Mouse (Mus musculus): ENCODE results near the gene Shroom2.
A peak's percentile ranks its signal among the peaks of the same experiment; 100 is the strongest.
"Not testable (repeated sequence)": the region's sequence is repeated elsewhere in the genome, so short reads cannot be mapped to it uniquely, and the experiment has no call there.

The Shroom2 gene

DNA sequence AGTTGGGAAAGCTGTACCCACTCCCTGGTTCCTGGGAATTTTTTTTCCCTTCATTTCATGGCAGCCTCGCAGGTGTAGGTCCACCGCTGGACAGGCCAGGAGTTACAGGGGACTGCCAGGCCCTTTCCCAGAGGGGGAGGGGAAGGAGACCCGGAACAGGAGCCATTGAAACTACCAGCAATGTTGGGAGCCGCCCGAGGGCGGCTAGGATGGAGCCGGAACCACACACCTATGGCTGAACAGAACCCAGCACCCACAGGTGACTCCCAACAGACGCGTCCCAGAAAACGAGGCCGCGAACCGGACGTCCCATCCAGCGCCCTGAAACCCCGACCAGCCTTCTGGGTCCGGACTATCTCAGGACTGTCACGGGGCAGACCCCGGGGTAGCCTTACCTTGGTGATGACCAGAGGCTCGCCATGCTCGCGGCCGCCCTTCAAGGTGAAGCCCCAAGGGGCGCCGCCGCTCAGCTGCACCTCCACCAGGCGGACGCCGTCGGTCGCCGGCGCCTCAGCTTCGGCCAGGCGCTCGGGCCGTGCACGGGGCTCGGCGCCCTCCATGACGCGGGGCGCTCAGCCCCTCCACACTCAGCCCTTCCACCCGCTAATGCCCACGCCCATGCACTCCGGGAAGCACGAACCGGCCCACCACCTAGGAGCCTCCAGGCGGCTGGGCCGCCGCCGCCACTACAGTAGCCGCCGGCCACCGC lies at the start of gene Shroom2:
Shroom2 (minus strand) TSS at position 575 of the 709 bp plus-strand sequence.
- DNase-seq (ENCODE audit: low spot score), result no peak

DNA sequence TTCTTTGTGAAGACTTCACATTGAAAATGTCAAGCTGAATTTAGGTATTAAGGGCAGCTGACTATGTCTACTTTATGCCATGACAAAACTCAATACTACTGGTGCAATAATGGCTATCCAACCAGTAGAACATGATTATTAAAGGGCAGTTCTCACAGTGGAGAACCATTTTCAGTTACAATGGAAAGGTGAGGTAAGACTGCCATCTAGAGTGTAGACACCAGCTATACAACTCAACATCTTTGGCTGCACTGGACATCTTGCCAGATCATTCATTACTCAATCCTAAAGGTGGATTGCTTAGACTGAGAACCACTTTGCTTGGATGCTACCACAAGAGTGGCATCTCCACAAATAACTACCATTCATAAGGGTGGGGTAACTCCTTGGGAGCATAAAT lies 49.7 kb upstream of the Shroom2 start:
- DNase-seq (ENCODE audit: low spot score), result no peak

DNA sequence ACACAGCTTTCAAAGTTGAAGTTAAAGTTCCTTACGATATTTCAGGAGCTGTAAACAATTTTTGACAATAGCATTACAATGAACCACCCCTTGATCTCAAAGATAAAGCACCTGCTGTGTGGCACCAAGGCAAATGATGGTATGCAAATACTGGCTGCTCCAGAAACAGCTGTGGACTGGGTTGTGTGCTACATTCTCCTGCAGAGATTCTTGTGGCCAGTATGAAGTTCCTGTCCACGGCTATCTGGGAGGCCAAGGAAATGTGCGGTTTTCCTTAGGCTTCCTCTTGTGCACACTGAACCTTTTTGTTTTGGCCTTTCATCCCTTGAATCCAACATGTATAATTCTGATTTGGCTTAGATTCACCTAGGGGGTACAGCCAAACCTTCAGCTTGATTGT lies 44.1 kb upstream of the Shroom2 start:
- no peak for DNase-seq (ENCODE audit: low spot score)

DNA sequence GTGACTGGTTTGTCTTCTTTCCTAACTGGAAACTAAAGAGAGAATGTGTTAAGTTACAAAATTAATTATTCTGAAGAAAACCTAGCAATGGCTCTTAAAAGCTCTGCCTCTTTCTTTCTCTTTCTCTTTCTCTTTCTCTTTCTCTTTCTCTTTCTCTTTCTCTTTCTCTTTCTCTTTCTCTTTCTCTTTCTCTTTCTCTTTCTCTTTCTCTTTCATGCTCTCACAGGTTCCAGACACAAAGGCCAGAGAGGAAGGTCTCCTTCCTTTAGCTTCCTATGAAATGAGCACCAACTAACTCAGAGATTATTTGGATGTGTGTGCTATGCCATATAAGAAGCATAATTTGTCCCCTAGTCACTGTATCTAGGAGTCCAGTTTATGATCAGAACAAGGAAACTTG lies 36.1 kb upstream of the Shroom2 start:
- DNase-seq (ENCODE audit: low spot score), result no peak

DNA sequence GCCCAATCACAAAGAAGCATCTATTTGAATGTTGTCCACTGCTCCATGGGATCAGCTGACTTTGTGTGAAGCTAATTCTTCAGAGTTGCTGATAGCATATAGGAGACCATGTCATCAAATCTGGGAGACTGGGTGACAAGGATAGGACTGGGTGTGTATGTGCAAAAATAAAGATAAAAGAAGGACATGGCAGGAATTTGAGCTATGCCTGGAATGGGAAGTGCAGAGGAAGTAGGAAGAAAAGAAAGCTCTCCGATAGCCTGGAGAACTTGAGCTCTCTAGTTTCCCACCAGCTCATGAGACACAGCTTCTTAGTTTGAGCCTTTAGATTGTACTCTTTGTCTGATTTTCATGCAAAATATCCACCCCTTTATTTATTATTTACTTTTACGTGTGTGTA lies 19.3 kb upstream of the Shroom2 start:
- no peak for DNase-seq (ENCODE audit: low spot score)

DNA sequence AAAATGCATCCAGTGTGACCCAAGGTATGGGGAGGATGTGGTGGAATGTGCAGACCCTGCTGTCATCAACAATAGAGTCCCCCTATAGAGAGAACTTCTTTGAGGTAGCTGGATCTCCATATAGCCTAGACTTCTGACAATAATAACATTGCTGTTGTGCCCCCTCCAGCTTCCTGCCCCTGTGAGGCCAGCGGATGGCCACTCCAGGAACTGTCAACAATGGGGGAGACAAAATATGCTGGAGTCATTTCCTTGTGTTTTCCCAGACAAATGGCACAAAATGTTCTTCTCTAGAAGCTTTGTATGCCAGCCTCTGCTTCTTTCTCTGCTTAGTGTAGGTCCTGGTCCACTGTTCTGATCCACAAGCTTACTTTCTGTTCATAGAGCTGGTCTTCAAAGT lies 18.9 kb upstream of the Shroom2 start:
- DNase-seq (ENCODE audit: low spot score), result no peak

DNA sequence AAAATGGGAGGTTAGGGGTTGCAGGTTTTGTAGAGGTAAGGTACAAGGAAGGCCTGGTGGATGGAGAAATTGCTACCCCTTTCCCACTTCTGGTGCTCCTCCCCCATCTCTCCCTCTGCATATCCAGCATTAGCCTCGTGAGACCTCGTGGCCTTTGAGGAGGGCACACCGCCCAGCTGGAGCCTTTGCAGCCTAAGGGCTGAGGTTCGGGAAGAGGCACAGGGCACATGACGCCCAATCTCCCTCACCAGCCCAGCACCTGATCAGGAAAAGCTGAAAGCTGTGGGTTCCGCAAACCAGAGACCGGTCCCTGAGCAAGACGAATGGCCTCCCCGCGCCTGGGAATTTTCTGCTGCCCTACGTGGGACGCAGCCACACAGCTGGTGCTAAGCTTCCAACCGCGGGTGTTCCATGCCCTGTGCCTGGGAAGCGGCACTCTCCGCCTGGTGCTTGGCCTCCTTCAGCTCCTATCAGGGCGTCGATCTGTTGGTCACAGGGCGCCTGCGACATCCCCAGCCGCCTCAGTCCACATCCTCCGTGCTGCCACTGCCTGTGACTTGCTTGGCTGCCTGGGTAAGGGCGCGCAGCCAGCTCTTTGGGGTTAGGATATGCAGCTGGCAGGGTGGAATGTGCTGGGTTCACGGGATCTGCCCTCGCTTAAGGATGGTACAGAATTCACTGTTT lies 12.6 kb upstream of the Shroom2 start, which contains the start of gene Gpr143:
Gpr143 (plus strand) TSS at position 202 of the 684 bp plus-strand sequence.
- no peak for DNase-seq (ENCODE audit: low spot score)

DNA sequence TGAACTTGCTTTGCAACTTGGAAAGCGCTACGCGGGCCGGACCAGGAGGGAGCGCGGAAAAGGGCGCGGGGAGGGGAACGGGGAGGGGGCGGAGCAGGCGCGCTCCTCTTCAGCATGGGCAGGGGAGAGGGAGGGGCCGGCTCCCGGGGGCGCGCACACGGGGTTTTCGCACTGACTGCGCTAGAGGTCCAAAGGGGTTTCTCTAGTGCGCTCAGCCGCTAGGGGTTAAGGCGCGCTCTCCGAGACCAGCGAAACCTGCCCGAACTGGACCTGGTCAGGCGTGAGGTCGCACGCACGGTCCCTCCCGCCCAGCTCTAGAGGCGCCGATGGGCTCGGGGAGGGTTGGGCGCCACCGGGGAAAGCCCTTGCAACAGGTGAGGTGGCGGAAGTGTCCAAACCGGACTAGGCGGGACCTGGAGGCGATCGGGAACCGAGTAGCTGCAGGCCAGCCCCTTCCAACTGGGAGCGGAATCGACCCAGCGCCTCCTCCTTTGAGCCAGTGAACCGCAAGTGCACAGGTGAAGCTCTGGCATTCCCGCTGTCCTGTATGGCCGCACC lies 414 bp upstream of the Shroom2 start:
- DNase-seq (ENCODE audit: low spot score), result peak; percentile 72

DNA sequence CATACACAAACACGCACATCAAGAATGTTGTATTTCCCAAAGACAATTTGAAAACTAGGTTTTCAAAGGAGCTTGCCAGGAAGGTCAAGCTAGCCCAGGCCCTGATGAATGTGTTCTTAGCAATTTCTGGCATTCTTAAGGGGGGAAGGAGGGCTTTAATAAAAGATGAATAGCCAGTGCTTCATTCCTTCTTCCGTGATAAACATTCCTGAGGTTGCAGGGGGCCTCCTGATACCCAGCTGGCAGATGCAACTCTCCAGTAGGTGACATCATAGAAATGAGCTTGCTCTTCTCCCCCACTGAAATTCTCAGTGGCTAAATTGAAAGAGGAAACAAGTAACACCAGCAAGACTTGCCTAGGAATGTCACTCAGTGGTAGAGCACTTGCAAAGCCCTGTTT lies 5.1 kb downstream of the Shroom2 start:
- no peak for DNase-seq (ENCODE audit: low spot score)

DNA sequence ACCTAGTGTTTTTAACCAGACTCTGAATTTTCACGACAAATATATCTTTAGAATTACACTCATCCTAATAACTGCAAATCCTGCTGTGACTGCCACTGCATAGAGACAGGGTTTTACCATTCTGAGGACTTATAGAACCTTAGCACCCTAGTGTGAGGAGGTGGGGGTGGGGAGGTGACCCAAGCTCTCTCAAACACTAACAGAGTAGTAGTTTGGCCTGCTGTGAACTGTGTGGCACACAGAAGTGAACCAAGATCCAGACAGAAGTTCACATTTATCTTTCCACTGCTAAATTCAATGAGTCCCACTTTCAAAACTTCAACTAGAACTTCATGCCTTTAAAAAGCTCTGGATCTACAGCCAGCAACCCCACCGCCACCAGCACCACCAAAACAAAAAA lies 6.4 kb downstream of the Shroom2 start:
- no peak for DNase-seq (ENCODE audit: low spot score)

DNA sequence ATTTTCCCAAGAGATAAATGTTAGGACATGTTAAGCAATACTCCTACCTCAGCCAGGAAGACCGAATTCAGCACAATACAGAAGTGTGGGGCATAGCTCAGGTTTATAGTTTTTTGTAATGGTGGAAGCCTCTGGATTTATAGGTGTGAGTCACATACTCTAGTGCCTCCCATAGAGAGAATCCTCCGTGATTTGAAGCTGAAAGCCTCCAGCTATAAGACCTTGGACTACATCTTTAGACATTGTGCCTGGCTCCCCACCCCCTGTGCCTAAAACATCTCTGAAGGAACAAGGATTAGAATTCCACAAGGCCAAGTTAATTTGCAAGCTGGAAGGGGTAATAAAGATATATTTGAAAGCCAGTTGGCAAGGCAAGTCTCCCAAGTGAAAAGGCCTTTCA lies 6.8 kb downstream of the Shroom2 start:
- no peak for DNase-seq (ENCODE audit: low spot score)

DNA sequence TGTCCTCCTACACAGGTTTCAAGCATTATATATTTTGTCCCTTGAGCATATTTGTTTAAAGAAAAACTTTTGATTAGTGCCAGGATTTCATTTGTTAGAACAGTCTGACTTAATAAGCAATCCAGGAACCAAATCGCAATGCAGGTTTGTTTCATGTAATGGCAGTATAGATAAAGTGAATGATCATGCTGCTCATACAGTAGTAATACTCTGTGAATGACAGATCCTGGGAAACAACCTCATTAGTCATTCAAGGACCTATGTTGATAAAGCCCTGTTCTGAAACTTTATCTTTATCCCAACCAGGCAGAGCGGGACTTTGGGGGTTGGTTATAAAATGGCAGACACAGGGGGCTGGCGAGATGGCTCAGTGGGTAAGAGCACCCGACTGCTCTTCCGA lies 13.0 kb downstream of the Shroom2 start:
- DNase-seq (ENCODE audit: low spot score), result no peak

DNA sequence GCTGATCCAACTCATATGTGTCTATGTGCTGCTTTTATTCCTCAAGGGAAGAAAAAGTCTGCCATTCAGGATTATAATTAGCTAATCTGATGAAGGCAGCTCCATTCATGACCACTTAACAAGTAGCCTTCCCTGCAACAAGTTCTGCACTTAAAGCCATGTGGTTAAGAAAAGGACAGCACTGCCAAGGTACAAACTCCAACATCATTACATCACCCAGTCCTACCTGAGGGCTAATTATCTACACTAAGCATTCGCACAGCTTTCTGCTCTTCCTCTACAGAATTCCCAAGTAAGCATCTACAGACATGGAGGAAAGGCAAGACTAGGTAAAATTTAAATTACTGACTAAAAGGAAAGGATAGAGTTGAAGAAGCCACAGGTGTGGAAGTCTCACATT lies 13.4 kb downstream of the Shroom2 start:
- no peak for DNase-seq (ENCODE audit: low spot score)

DNA sequence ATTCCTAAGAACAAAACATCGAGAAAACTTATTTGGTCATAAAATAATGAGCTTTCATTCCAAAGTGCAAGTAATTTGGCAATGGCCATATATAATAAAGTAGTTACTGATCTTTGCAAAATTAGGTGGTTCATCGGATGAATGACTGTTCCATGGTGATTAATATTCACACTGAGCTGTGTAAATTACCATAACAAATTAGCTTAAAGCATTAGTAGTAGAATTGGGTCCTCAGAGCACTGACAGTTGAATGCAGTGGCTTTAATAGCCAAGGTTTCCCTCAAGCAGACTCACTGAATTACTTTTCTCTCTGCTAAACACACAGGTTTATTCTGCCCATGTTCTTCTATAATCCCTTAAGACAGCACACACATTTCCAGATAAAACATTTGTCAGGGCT lies 23.3 kb downstream of the Shroom2 start:
- DNase-seq (ENCODE audit: low spot score), result no peak

DNA sequence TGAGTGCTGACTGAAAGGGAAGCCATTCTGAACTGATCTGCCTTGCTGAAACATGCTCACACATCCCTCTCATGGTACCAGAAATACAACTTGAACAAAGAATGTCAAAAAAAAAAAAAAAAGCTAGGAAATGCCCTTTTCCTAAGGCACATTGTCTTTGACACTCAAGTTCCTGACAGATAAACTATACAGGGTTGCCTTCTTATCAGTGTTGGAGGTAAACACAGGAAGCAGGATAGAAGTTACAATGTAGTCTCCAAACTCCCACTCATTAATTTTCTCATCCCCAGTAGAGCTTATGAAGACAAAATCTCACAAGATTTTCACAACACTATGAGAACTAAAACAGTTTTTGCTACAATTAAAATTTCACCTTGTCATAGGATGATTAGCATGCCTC lies 25.6 kb downstream of the Shroom2 start:
- DNase-seq (ENCODE audit: low spot score), result no peak

DNA sequence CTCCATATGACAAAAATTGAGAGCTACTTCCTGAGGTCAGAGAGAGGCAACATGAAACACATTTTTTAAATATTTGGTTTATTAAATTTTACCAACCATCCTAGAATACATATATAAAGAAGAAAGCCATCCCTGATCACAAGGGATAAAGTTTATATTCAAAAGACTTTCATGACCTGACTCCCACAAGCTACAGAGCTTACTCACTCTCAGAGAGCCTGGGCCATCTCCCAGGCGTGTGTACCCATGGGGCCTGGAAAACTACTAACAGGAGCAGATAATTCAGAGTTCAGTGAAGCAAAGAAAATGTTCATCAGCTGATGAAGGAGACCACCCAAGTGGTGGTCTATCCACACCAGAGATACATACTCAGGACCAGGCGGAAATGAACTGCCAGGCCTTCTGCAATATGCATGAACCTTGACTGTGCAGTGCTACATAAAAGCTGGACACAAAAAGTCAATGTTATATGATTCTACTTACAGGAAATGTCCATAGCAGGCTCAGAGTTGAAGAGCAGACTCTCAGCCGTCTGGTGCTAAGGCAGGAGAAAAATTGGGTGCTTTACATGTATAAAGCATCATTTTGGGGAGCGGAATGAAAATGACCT lies 30.4 kb downstream of the Shroom2 start:
- DNase-seq (ENCODE audit: low spot score), result no peak

DNA sequence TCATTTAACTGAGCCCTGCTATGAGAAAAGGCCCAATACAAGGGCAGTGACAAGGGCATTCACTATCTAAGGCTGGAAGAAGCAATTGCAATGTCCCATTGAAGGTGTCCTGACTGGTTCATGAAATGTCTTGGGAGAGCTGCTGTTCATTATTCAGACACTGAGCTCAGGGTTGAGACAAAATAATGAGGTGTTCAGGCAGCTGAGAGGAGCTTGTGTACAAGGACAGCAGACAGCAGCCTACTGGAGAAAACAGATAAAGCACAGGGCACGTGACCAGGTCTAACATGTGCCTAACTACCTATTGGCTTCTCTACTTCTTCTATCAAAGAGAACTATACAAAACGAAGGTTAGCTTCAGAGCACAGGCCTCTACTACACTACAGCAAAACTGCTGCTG lies 31.1 kb downstream of the Shroom2 start:
- no peak for DNase-seq (ENCODE audit: low spot score)

DNA sequence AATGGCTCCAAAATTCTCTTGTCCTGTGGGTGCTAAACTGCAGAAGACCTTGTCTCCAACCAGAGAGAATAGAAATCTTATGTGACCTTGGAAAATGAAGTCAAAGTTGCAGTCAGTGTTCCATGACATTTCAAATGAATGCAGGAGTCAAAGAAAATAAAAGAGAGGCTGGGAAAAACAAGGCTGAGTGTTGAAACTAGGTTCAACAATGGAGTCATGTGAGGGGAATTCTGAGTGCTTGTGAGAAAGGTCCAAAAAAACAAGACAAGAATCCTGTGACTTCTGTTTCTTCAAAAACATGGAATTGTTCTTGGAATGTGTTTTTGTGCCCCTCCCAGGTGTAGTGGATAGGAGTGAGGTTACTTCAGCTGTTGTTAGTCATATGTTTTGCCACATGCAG lies 34.0 kb downstream of the Shroom2 start:
- DNase-seq (ENCODE audit: low spot score), result no peak

DNA sequence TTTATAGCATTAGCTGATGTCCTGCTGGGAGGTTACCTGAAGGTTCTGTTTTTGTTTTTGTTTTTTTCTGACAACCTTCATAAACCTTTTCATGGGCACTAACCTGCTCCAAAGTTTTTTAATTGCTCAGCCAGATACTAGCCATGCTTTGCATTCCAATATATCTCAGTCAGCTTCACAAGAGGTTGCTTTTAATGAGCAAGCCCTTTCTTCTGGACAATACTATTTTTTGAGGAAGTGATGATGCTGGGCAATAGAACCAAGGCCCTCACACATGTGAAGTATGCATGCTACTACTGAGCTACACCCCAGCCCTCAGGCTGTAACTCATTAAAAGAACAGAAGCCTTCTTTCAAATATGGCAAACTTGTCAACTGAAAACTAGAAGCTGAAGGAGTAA lies 52.6 kb downstream of the Shroom2 start:
- no peak for DNase-seq (ENCODE audit: low spot score)

DNA sequence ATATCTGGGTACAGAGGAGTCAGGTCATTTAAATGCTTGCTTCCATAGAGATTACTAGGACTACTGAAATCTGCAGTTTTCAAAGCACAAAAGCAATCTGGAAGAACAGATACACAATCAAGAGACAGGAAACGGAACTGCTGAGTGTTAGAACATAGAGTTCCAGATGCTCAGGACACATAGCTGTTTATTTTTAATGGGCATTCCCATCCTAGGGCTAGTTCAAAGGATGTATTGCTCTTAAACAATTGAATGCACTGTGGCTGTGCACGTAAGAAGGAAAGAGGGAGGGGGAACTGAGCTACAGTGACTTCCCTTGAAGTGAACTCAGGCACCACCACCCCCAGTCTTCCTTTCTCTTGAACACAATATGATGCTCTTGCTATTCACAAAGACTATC lies 58.5 kb downstream of the Shroom2 start:
- not testable (repeated sequence) for DNase-seq (ENCODE audit: low spot score)

DNA sequence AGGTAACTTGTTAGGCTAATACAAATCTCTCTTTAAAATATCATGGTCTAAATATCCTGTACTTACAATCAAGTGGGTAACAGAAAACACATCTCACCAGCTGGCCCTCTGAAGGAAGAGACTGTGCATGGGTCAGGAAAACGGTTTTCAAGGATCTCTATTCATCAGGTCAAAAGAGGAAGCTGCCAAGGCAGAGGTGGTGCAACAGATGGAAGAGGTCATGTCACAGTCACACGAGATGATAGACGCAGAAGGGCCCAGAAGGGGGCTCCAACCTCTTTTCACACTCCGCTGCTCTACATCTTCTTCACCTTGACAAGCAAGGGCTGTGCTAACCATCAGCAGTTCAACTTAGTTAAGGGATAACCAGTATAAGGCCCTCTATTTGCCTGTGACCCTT lies 60.9 kb downstream of the Shroom2 start:
- no peak for DNase-seq (ENCODE audit: low spot score)

DNA sequence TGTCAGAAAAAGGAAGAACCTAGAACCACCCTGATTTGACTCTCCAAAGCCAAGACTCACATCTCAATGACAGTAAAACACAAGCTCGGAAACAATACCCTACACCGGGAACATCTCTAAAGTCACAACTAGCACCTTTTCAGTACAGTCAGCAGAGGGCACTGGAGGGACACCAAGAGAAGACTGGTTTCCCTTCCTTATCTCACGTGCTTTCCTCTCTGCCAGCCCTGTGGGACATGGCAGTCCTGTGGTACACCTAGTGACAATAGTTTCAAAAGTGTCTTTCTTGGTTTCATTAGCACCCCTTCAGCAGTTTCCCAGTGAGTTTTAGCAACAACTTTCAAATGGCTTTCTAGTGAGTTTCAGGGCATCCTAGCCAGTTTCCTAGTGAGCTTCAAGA lies 63.9 kb downstream of the Shroom2 start:
- DNase-seq (ENCODE audit: low spot score), result peak; percentile 41

DNA sequence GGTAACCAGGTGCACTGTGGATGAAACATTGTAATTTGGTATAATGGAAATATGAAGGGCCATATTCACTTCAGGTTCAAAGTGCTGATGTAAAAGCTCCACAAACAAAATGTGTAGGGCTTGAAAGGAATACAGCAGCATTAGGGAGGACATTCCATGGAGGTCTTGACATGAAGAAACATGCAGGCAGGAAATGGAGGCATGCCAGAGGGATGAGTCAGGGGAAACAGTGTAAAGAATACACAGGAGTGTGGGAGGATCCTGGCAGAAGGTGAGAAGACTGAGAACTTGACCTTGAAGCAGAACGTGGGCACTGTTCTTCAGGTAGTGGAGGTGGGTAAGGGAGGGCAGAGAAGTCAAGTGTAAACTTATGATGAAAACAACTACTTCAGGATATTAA lies 65.6 kb downstream of the Shroom2 start:
- no peak for DNase-seq (ENCODE audit: low spot score)

All from testis, postnatal 10 days (tissue).